Mouse (Mus musculus): ENCODE results near the gene Lrrc63.

DNA sequence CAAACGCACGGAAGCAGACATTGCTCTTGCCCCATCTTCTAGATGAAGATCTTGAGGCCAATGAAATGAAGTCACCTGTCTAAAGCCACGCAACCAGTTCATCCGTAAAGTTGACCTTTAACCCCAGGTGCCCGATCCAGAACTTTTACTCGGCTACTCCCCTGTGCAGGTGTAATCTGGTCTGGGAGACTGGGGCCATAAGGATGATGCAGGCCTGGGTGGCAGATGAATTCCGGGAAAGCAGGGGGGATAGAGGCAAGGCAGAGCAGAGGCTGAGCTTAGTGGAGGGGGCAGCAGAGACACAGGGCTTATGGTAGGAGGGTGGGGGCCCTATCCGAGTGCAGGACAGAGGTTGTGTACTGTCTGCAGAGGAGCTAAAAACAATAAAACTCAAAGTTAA is 43.6 kb upstream of the Lrrc63 start:
- TF ChIP-seq POLR2A (IDR thresholded peaks at IDR 0.05; ENCODE audit: control insufficient read depth, extremely low read depth, insufficient read depth, low read length, poor library complexity), result no peak
- TF ChIP-seq CTCF (IDR thresholded peaks at IDR 0.05; ENCODE audit: borderline replicate concordance, control insufficient read depth, extremely low read depth, insufficient read depth, low read length, poor library complexity), result no peak

Measured in thymus, adult 2 months (tissue).